Mouse (Mus musculus) lung, postnatal 0 days (tissue): ENCODE results near the gene Smad5. TPM values are rescaled to one million over a fixed set of nuclear protein-coding genes. Genes with fewer than 3 reads are reported as not detected.

Source experiments
- ATAC-seq: fragments of 200-750 bp; cut with Nextera tagmentation; 2 replicates; pipeline ENCODE4 v1.8.0; 2017; ENCODE audit warnings: moderate library complexity
- DNase-seq: peaks from one replicate; pipeline ENCODE4 v3.0.0-alpha.2; 2016; ENCODE audit warnings: low spot score
- H3K27ac ChIP-seq: fragments of 300-500 bp; sonication (generic); 2 replicates; pipeline ENCODE4 v1.5.1; 2014; ENCODE audit warnings: antibody characterized with exemption, mild to moderate bottlenecking, low read length, mixed read lengths
- H3K27me3 ChIP-seq: fragments of 300-500 bp; sonication (generic); replicated peaks from 2 replicates; pipeline ENCODE4 v1.6.1; 2014; ENCODE audit warnings: low read length, mixed read lengths; ENCODE audit not compliant: insufficient read depth
- H3K36me3 ChIP-seq: fragments of 300-500 bp; sonication (generic); 2 replicates; pipeline ENCODE4 v1.6.1; 2014; ENCODE audit warnings: low read length, mixed read lengths; ENCODE audit not compliant: insufficient read depth
- H3K4me1 ChIP-seq: fragments of 300-500 bp; sonication (generic); 2 replicates; pipeline ENCODE4 v1.6.1; 2014; ENCODE audit warnings: antibody characterized with exemption, low read depth, low read length, mixed read lengths; ENCODE audit not compliant: insufficient read depth
- H3K4me2 ChIP-seq: fragments of 300-500 bp; sonication (generic); replicated peaks from 2 replicates; pipeline ENCODE4 v1.6.1; 2014; ENCODE audit warnings: low read depth, mild to moderate bottlenecking, low read length, moderate library complexity, mixed read lengths
- H3K4me3 ChIP-seq: fragments of 300-500 bp; sonication (generic); 2 replicates; pipeline ENCODE4 v1.5.1; 2014; ENCODE audit warnings: low read depth, low read length
- H3K9ac ChIP-seq: fragments of 300-500 bp; sonication (generic); replicated peaks from 2 replicates; pipeline ENCODE4 v1.6.1; 2014; ENCODE audit warnings: low read depth, mild to moderate bottlenecking
- H3K9me3 ChIP-seq: fragments of 300-500 bp; sonication (generic); 2 replicates; pipeline ENCODE4 v1.6.1; 2016; ENCODE audit warnings: low read length, mixed read lengths
- CTCF ChIP-seq: IDR thresholded peaks from 2 replicates; pipeline ENCODE4 v1.5.1; 2016; ENCODE audit warnings: antibody characterized with exemption, mild to moderate bottlenecking
- EP300 ChIP-seq: IDR thresholded peaks from 2 replicates; pipeline ENCODE4 v1.6.1; 2016; ENCODE audit warnings: antibody characterized with exemption, mild to moderate bottlenecking, control low read depth
- WGBS: fragments of 180-500 bp; shearing (Covaris S2); extraction: QIAGEN DNeasy Blood & Tissue Kit; methylation state at CpG from one replicate; pipeline ENCODE4 v1.1.7; 2014; 5-methylcytosine and 5-hydroxymethylcytosine counted together
- polyA plus RNA-seq: library from polyadenylated mRNA; unstranded; fragments of >200 nt; fragmentation: Nextera tagmentation; extraction: Ambion mirVana; gene quantifications from 2 replicates; pipeline ENCODE4 v1.2.1, GENCODE M21; 2015

Smad5 gene
- polyA plus RNA-seq, 1 experiment from 2014 or later = 16.6 TPM

- Histone ChIP-seq H3K9ac (no peak overlapping the region), H3K4me3 (no peak overlapping the region), H3K9me3 (no peaks in the 10 kb centered on the region), H3K36me3 (peaks cover 6% of the 10 kb centered on the region; the same call in 1 of the 2 replicates), H3K4me2 (peak overlapping the region; percentile 69), H3K27me3 (no peaks in the 10 kb centered on the region), H3K27ac (no peak overlapping the region), H3K4me1 (peaks cover 22% of the 10 kb centered on the region; the same call in 1 of the 2 replicates)
- 37% methylated on average over 2 of the region's 2 CpGs for WGBS
- DNase-seq (no peak), ATAC-seq (no peak)
- no peak for TF ChIP-seq EP300
- no peak for TF ChIP-seq CTCF
Measured at GRCm38 (mm10) chr13:56704596-56704995, 1.8 kb downstream of the Smad5 start.

GRCm38 (mm10) chr13:56707111-56707510 is 4.3 kb downstream of the Smad5 start:
- DNase-seq (no peak), ATAC-seq (no peak)
- Histone ChIP-seq H3K27me3 (no peaks in the 10 kb centered on the region), H3K4me1 (peaks cover 17% of the 10 kb centered on the region), H3K4me2 (no peak overlapping the region), H3K4me3 (no peak overlapping the region), H3K9ac (no peak overlapping the region), H3K27ac (no peak overlapping the region), H3K9me3 (no peaks in the 10 kb centered on the region), H3K36me3 (peaks cover 6% of the 10 kb centered on the region; the same call in 1 of the 2 replicates)
- WGBS = 57% methylated on average over 4 of the region's 4 CpGs
- no peak for TF ChIP-seq CTCF
- no peak for TF ChIP-seq EP300

GRCm38 (mm10) chr13:56707606-56708005 is 4.8 kb downstream of the Smad5 start:
- H3K4me2 ChIP-seq = no peak overlapping the region
- WGBS = 61% methylated on average over 4 of the region's 4 CpGs

DNA sequence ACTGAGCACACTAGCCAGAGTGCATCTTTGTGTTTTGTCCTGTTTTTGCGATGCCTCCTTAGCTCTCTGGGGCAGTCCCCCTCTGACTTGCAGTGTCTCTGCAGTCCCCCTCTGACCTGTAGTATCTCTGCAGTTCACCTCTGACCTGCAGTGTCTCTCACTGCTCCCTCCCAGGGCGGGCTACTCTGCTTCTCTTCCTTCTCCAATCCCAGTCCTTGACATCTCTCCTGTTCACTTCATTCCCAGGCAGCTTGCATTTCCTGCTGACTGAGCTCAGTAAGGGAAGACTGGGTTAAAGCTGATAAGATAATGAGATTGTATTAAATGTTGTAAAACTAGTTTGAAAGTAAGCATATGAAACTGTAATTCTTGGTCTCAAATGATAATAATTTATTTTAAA is 7.8 kb downstream of the Smad5 start:
- H3K27ac ChIP-seq = no peak overlapping the region
- TF ChIP-seq EP300 (no peak), CTCF (no peak)
- WGBS = 31% methylated on average over 2 of the region's 2 CpGs
- ATAC-seq = no peak
- DNase-seq = no peak
- peaks cover 16% of the 10 kb centered on the region for H3K4me1 ChIP-seq
- no peaks in the 10 kb centered on the region for H3K27me3 ChIP-seq
- H3K9me3 ChIP-seq = no peaks in the 10 kb centered on the region
- H3K4me3 ChIP-seq = no peak overlapping the region
- no peak overlapping the region for H3K4me2 ChIP-seq
- H3K36me3 ChIP-seq = peaks cover 6% of the 10 kb centered on the region; the same call in 1 of the 2 replicates
- no peak overlapping the region for H3K9ac ChIP-seq

More at GRCm38 (mm10) chr13:56707606-56708005, 4.8 kb downstream of the Smad5 start:
- Histone ChIP-seq H3K36me3 (peaks cover 6% of the 10 kb centered on the region; the same call in 1 of the 2 replicates), H3K4me3 (no peak overlapping the region), H3K27ac (no peak overlapping the region), H3K9ac (no peak overlapping the region), H3K4me1 (peaks cover 17% of the 10 kb centered on the region), H3K27me3 (no peaks in the 10 kb centered on the region), H3K9me3 (no peaks in the 10 kb centered on the region)
- no peak for TF ChIP-seq EP300
- no peak for TF ChIP-seq CTCF
- no peak for DNase-seq
- ATAC-seq = no peak

GRCm38 (mm10) chr13:56712221-56712620 is 9.4 kb downstream of the Smad5 start:
- no peak overlapping the region for H3K27ac ChIP-seq
- H3K4me2 ChIP-seq = no peak overlapping the region
- H3K36me3 ChIP-seq = no peaks in the 10 kb centered on the region
- H3K9ac ChIP-seq = no peak overlapping the region
- TF ChIP-seq CTCF (no peak), EP300 (no peak)
- DNase-seq = no peak
- H3K4me3 ChIP-seq = no peak overlapping the region
- WGBS = 97% methylated on average over 2 of the region's 2 CpGs
- ATAC-seq = no peak
- H3K9me3 ChIP-seq = no peaks in the 10 kb centered on the region
- no peaks in the 10 kb centered on the region for H3K27me3 ChIP-seq
- H3K4me1 ChIP-seq = peaks cover 5% of the 10 kb centered on the region

GRCm38 (mm10) chr13:56726551-56726950 is 23.7 kb downstream of the Smad5 start:
- 70% methylated on average over 4 of the region's 4 CpGs for WGBS
- H3K27me3 ChIP-seq = no peaks in the 10 kb centered on the region
- ATAC-seq (no peak), DNase-seq (no peak)
- H3K9ac ChIP-seq = no peak overlapping the region
- TF ChIP-seq EP300 = no peak
- no peak for TF ChIP-seq CTCF
- peaks cover 19% of the 10 kb centered on the region; the same call in 1 of the 2 replicates for H3K36me3 ChIP-seq
- H3K4me2 ChIP-seq = no peak overlapping the region
- no peak overlapping the region for H3K27ac ChIP-seq
- no peaks in the 10 kb centered on the region for H3K4me1 ChIP-seq
- H3K4me3 ChIP-seq = no peak overlapping the region
- H3K9me3 ChIP-seq = no peaks in the 10 kb centered on the region

DNA sequence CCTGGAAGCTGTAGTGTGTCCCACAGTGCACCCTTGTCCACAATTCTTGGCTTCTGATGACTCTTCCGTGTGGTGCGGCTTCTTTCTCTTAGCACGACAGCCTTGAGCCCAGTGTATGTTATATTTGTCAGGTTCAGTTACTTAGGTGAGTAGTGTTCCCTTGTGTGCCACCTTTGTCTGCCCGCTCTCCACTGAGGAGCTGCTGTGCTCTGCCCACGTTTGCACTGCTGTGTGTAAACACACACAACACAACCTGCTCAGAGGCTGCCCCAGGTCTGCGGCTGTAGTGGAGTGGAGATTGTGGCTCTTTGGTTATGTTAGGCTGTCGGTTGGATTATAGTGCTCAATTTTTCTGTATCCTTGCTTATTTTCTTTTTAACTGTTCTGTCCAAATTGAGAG is 26.2 kb downstream of the Smad5 start:
- Histone ChIP-seq H3K27ac (no peak overlapping the region), H3K4me2 (no peak overlapping the region), H3K9ac (no peak overlapping the region), H3K4me1 (no peaks in the 10 kb centered on the region), H3K36me3 (peaks cover 24% of the 10 kb centered on the region), H3K9me3 (no peaks in the 10 kb centered on the region), H3K27me3 (no peaks in the 10 kb centered on the region), H3K4me3 (no peak overlapping the region)
- DNase-seq = no peak
- ATAC-seq = no peak
- TF ChIP-seq CTCF = no peak
- TF ChIP-seq EP300 = no peak
- 83% methylated on average over 7 of the region's 7 CpGs for WGBS
